Mouse (Mus musculus): Measurements from ENCODE around the gene Cdk20.
"Not testable (repeated sequence)": the region's sequence is repeated elsewhere in the genome, so short reads cannot be mapped to it uniquely, and the experiment has no call there.

Cdk20 gene

GRCm38 (mm10) chr13:64421952-64422606 lies 10.0 kb upstream of the Cdk20 start:
- in situ Hi-C loops (cut with MboI; ENCODE audit: unreplicated experiment in 2 of 2): no loop called here

GRCm38 (mm10) chr13:64422607-64422957 lies 9.5 kb upstream of the Cdk20 start:
- in situ Hi-C loops (cut with MboI; ENCODE audit: unreplicated experiment in 2 of 2): no loop called here

GRCm38 (mm10) chr13:64424347-64424746 lies 7.8 kb upstream of the Cdk20 start:
- in situ Hi-C loops (cut with MboI; ENCODE audit: unreplicated experiment in 2 of 2): no loop called here

- in situ Hi-C loops (cut with MboI; ENCODE audit: unreplicated experiment in 2 of 2): loop anchor here (25.0 kb wide), 2 partner anchors 313 to 338 kb away; partner anchors contain the start of gene Hsd17b3 (in 1 of the 2)
Observed at GRCm38 (mm10) chr13:64425280-64425679, 6.8 kb upstream of the Cdk20 start.

GRCm38 (mm10) chr13:64429328-64429727 lies 2.8 kb upstream of the Cdk20 start:
- in situ Hi-C loops (cut with MboI; ENCODE audit: unreplicated experiment in 2 of 2): loop anchor here (25.0 kb wide), 2 partner anchors 317 to 342 kb away; partner anchors contain the start of gene Hsd17b3 (in 1 of the 2)

- in situ Hi-C loops (cut with MboI; ENCODE audit: unreplicated experiment in 2 of 2): loop anchor here (25.0 kb wide), 2 partner anchors 326 to 350 kb away; partner anchors contain the start of gene Hsd17b3 (in 1 of the 2)
Observed at GRCm38 (mm10) chr13:64437801-64438200, 5.7 kb downstream of the Cdk20 start.

- in situ Hi-C loops (cut with MboI; ENCODE audit: unreplicated experiment in 2 of 2): loop anchor here (25.0 kb wide), 2 partner anchors 327 to 352 kb away; partner anchors contain the start of gene Hsd17b3 (in 1 of the 2)
Observed at GRCm38 (mm10) chr13:64438863-64439452, 6.8 kb downstream of the Cdk20 start.

GRCm38 (mm10) chr13:64439471-64439870 lies 7.4 kb downstream of the Cdk20 start:
- in situ Hi-C loops (cut with MboI; ENCODE audit: unreplicated experiment in 2 of 2): loop anchor here (25.0 kb wide), 2 partner anchors 327 to 352 kb away; partner anchors contain the start of gene Hsd17b3 (in 1 of the 2)

GRCm38 (mm10) chr13:64440592-64440991 lies 8.5 kb downstream of the Cdk20 start:
- in situ Hi-C loops (cut with MboI; ENCODE audit: unreplicated experiment in 2 of 2): loop anchor here (5.0 to 25.0 kb wide), 6 partner anchors 116 to 694 kb away; partner anchors contain the start of genes Hsd17b3 (in 1 of the 2) and Olfr465-ps1 (in 1 of the 2)

- in situ Hi-C loops (cut with MboI; ENCODE audit: unreplicated experiment in 2 of 2): loop anchor here (5.0 to 25.0 kb wide), 6 partner anchors 119 to 691 kb away; partner anchors contain the start of genes Hsd17b3 (in 1 of the 2) and Olfr465-ps1 (in 1 of the 2)
Observed at GRCm38 (mm10) chr13:64443263-64443894, 11.3 kb downstream of the Cdk20 start.

- in situ Hi-C loops (cut with MboI; ENCODE audit: unreplicated experiment in 2 of 2): loop anchor here (10.0 to 25.0 kb wide), 5 partner anchors 121 to 689 kb away; partner anchors contain the start of genes Hsd17b3 (in 1 of the 2) and Olfr465-ps1 (in 1 of the 2)
Observed at GRCm38 (mm10) chr13:64445254-64445920, 13.3 kb downstream of the Cdk20 start.

GRCm38 (mm10) chr13:64447947-64448346 lies 15.8 kb downstream of the Cdk20 start:
- in situ Hi-C loops (cut with MboI; ENCODE audit: unreplicated experiment in 2 of 2): loop anchor here (10.0 to 25.0 kb wide), 5 partner anchors 123 to 687 kb away; partner anchors contain the start of genes Hsd17b3 (in 1 of the 2) and Olfr465-ps1 (in 1 of the 2)

- in situ Hi-C loops (cut with MboI; ENCODE audit: unreplicated experiment in 2 of 2): loop anchor here (10.0 to 25.0 kb wide), 5 partner anchors 124 to 686 kb away; partner anchors contain the start of genes Hsd17b3 (in 1 of the 2) and Olfr465-ps1 (in 1 of the 2)
Observed at GRCm38 (mm10) chr13:64448729-64449128, 16.6 kb downstream of the Cdk20 start.

GRCm38 (mm10) chr13:64450001-64450794 lies 18.1 kb downstream of the Cdk20 start:
- in situ Hi-C loops (cut with MboI; ENCODE audit: unreplicated experiment in 2 of 2): no loop called here

- in situ Hi-C loops (cut with MboI; ENCODE audit: unreplicated experiment in 2 of 2): not testable (repeated sequence)
Observed at GRCm38 (mm10) chr13:64457225-64457978, 25.3 kb downstream of the Cdk20 start.

- in situ Hi-C loops (cut with MboI; ENCODE audit: unreplicated experiment in 2 of 2): no loop called here
Observed at GRCm38 (mm10) chr13:64458181-64458580, 26.1 kb downstream of the Cdk20 start.

- in situ Hi-C loops (cut with MboI; ENCODE audit: unreplicated experiment in 2 of 2): no loop called here
Observed at GRCm38 (mm10) chr13:64462581-64462980, 30.5 kb downstream of the Cdk20 start.

GRCm38 (mm10) chr13:64465166-64465565 lies 33.1 kb downstream of the Cdk20 start:
- in situ Hi-C loops (cut with MboI; ENCODE audit: unreplicated experiment in 2 of 2): no loop called here

- in situ Hi-C loops (cut with MboI; ENCODE audit: unreplicated experiment in 2 of 2): no loop called here
Observed at GRCm38 (mm10) chr13:64467886-64468285, 35.8 kb downstream of the Cdk20 start.

All from v-Abl transformed pro-B cells (cell line).